Mouse (Mus musculus) neural tube, embryonic 12.5 days (tissue): ENCODE data around the gene Pdcd2. TPM values are rescaled to one million over a fixed set of nuclear protein-coding genes. Genes with fewer than 3 reads are reported as not detected.
"Not testable (repeated sequence)": the region's sequence is repeated elsewhere in the genome, so short reads cannot be mapped to it uniquely, and the experiment has no call there.

Experiments used
- ATAC-seq: fragments of 200-750 bp; cut with Nextera tagmentation; 2 replicates; pipeline ENCODE4 v1.8.0; 2017; ENCODE audit warnings: low read depth, mild to moderate bottlenecking, moderate TSS enrichment, moderate library complexity; ENCODE audit not compliant: low FRiP score
- H3K27ac ChIP-seq: fragments of 300-500 bp; sonication (generic); 2 replicates; pipeline ENCODE4 v1.5.1; 2016
- H3K27me3 ChIP-seq: fragments of 300-500 bp; sonication (generic); replicated peaks from 2 replicates; pipeline ENCODE4 v1.6.1; 2016; ENCODE audit warnings: mild to moderate bottlenecking
- H3K36me3 ChIP-seq: fragments of 300-500 bp; sonication (generic); 2 replicates; pipeline ENCODE4 v1.6.1; 2016; ENCODE audit warnings: mild to moderate bottlenecking
- H3K4me1 ChIP-seq: fragments of 300-500 bp; sonication (generic); 2 replicates; pipeline ENCODE4 v1.6.1; 2016
- H3K4me2 ChIP-seq: fragments of 300-500 bp; sonication (generic); replicated peaks from 2 replicates; pipeline ENCODE4 v1.6.1; 2016; ENCODE audit warnings: mild to moderate bottlenecking
- H3K4me3 ChIP-seq: fragments of 300-500 bp; sonication (generic); 2 replicates; pipeline ENCODE4 v1.5.1; 2016
- H3K9ac ChIP-seq: fragments of 300-500 bp; sonication (generic); 2 replicates; pipeline ENCODE4 v1.6.1; 2016; ENCODE audit warnings: mild to moderate bottlenecking
- H3K9me3 ChIP-seq: fragments of 300-500 bp; sonication (generic); 2 replicates; pipeline ENCODE4 v1.6.1; 2016; ENCODE audit warnings: mild to moderate bottlenecking
- WGBS: fragments of 180-500 bp; shearing (Covaris S2); methylation state at CpG from one replicate; pipeline ENCODE4 v1.1.7; 2016; 5-methylcytosine and 5-hydroxymethylcytosine counted together
- polyA plus RNA-seq: library from polyadenylated mRNA; unstranded; fragments of >200 nt; fragmentation: Nextera tagmentation; extraction: Ambion mirVana; gene quantifications from 2 replicates; pipeline ENCODE4 v1.2.1, GENCODE M21; 2016

The Pdcd2 gene
- polyA plus RNA-seq: 66.3 and 70.3 TPM in 2 replicates

GRCm38 (mm10) chr17:15526986-15527810, at the start of gene Pdcd2:
Gene Pdcd2, minus strand, starts transcription at chr17:15527301.
- WGBS: 2% methylated on average over 55 of the region's 55 CpGs
- Histone ChIP-seq H3K27ac (peak within 1 kb of the TSS; percentile 39; the same call in 1 of the 2 replicates), H3K4me3 (peak within 1 kb of the TSS; percentile 94), H3K4me1 (peaks cover 9% of the 10 kb centered on the region), H3K36me3 (peaks cover 16% of the 10 kb centered on the region), H3K9me3 (no peaks in the 10 kb centered on the region), H3K27me3 (no peaks in the 10 kb centered on the region), H3K9ac (peak within 1 kb of the TSS; percentile 90), H3K4me2 (peak within 1 kb of the TSS; percentile 73)
- peak; percentile 98 for ATAC-seq

- Histone ChIP-seq H3K4me3 (no peak overlapping the region), H3K9ac (no peak overlapping the region), H3K4me2 (no peak overlapping the region), H3K9me3 (no peaks in the 10 kb centered on the region), H3K27me3 (no peaks in the 10 kb centered on the region), H3K4me1 (no peaks in the 10 kb centered on the region), H3K27ac (no peak overlapping the region), H3K36me3 (no peaks in the 10 kb centered on the region)
- no peak for ATAC-seq
- WGBS: 62% methylated on average over 1 of the region's 1 CpGs
Observed at GRCm38 (mm10) chr17:15575056-15575455, 48.0 kb upstream of the Pdcd2 start.

GRCm38 (mm10) chr17:15566908-15567307, 39.8 kb upstream of the Pdcd2 start:
- no peak for ATAC-seq
- Histone ChIP-seq H3K4me1 (peaks cover 6% of the 10 kb centered on the region), H3K36me3 (no peaks in the 10 kb centered on the region), H3K27me3 (no peaks in the 10 kb centered on the region), H3K9ac (no peak overlapping the region), H3K4me2 (no peak overlapping the region), H3K9me3 (no peaks in the 10 kb centered on the region), H3K4me3 (no peak overlapping the region), H3K27ac (no peak overlapping the region)
- WGBS: 70% methylated on average over 5 of the region's 5 CpGs

- Histone ChIP-seq H3K9ac (no peak overlapping the region), H3K4me1 (peaks cover 6% of the 10 kb centered on the region), H3K27ac (no peak overlapping the region), H3K27me3 (no peaks in the 10 kb centered on the region), H3K4me3 (peak overlapping the region; percentile 65; the same call in 1 of the 2 replicates), H3K9me3 (no peaks in the 10 kb centered on the region), H3K4me2 (peak overlapping the region; percentile 68), H3K36me3 (no peaks in the 10 kb centered on the region)
- 48% methylated on average over 12 of the region's 12 CpGs for WGBS
- ATAC-seq: peak; percentile 23; the same call in 1 of the 2 replicates
Observed at GRCm38 (mm10) chr17:15564928-15565300, 37.8 kb upstream of the Pdcd2 start.

GRCm38 (mm10) chr17:15564014-15564927, 37.2 kb upstream of the Pdcd2 start, which contains the start of gene Prdm9:
Gene Prdm9, minus strand, starts transcription at chr17:15564354.
- H3K27ac ChIP-seq: peak within 1 kb of the TSS; percentile 90
- no peaks in the 10 kb centered on the region for H3K27me3 ChIP-seq
- H3K36me3 ChIP-seq: no peaks in the 10 kb centered on the region
- H3K9ac ChIP-seq: peak within 1 kb of the TSS; percentile 69
- peaks cover 6% of the 10 kb centered on the region for H3K4me1 ChIP-seq
- peak within 1 kb of the TSS; percentile 68 for H3K4me2 ChIP-seq
- H3K9me3 ChIP-seq: no peaks in the 10 kb centered on the region
- ATAC-seq: peak; percentile 99
- peak within 1 kb of the TSS; percentile 65 for H3K4me3 ChIP-seq
- WGBS: under 1% methylated on average over 43 of the region's 43 CpGs

GRCm38 (mm10) chr17:15559946-15560345, 32.8 kb upstream of the Pdcd2 start:
- WGBS: 83% methylated on average over 2 of the region's 2 CpGs
- Histone ChIP-seq H3K9me3 (no peaks in the 10 kb centered on the region), H3K36me3 (no peaks in the 10 kb centered on the region), H3K9ac (no peak overlapping the region), H3K27me3 (no peaks in the 10 kb centered on the region), H3K4me2 (no peak overlapping the region), H3K27ac (no peak overlapping the region), H3K4me3 (no peak overlapping the region), H3K4me1 (peaks cover 6% of the 10 kb centered on the region)
- ATAC-seq: no peak

GRCm38 (mm10) chr17:15549713-15550112, 22.6 kb upstream of the Pdcd2 start:
- Histone ChIP-seq H3K4me3 (no peak overlapping the region), H3K36me3 (no peaks in the 10 kb centered on the region), H3K9me3 (no peaks in the 10 kb centered on the region), H3K27me3 (no peaks in the 10 kb centered on the region), H3K4me2 (no peak overlapping the region), H3K27ac (no peak overlapping the region), H3K9ac (no peak overlapping the region), H3K4me1 (no peaks in the 10 kb centered on the region)
- no peak for ATAC-seq
- 60% methylated on average over 1 of the region's 1 CpGs for WGBS

- H3K9me3 ChIP-seq: no peaks in the 10 kb centered on the region
- no peak overlapping the region for H3K27ac ChIP-seq
- WGBS: 75% methylated on average over 4 of the region's 4 CpGs
Observed at GRCm38 (mm10) chr17:15546440-15546839, 19.3 kb upstream of the Pdcd2 start.

GRCm38 (mm10) chr17:15543868-15544267, 16.8 kb upstream of the Pdcd2 start:
- H3K36me3 ChIP-seq, H3K4me3 ChIP-seq, H3K27ac ChIP-seq, H3K4me2 ChIP-seq, H3K4me1 ChIP-seq, ATAC-seq, H3K9me3 ChIP-seq, H3K27me3 ChIP-seq, H3K9ac ChIP-seq: not testable (repeated sequence)
- 66% methylated on average over 4 of the region's 4 CpGs for WGBS

More at GRCm38 (mm10) chr17:15546440-15546839, 19.3 kb upstream of the Pdcd2 start:
- H3K27me3 ChIP-seq: no peaks in the 10 kb centered on the region
- H3K36me3 ChIP-seq: no peaks in the 10 kb centered on the region
- no peak overlapping the region for H3K9ac ChIP-seq
- H3K4me1 ChIP-seq: no peaks in the 10 kb centered on the region
- H3K4me2 ChIP-seq: no peak overlapping the region
- no peak for ATAC-seq
- no peak overlapping the region for H3K4me3 ChIP-seq

GRCm38 (mm10) chr17:15540309-15540708, 13.2 kb upstream of the Pdcd2 start:
- Histone ChIP-seq H3K4me3 (no peak overlapping the region), H3K27me3 (peaks cover 13% of the 10 kb centered on the region), H3K27ac (no peak overlapping the region), H3K9me3 (no peaks in the 10 kb centered on the region), H3K4me1 (no peaks in the 10 kb centered on the region), H3K4me2 (no peak overlapping the region), H3K36me3 (no peaks in the 10 kb centered on the region), H3K9ac (no peak overlapping the region)
- ATAC-seq: no peak
- 71% methylated on average over 4 of the region's 4 CpGs for WGBS

GRCm38 (mm10) chr17:15536457-15536904, 9.4 kb upstream of the Pdcd2 start:
- no peaks in the 10 kb centered on the region for H3K9me3 ChIP-seq
- peak; percentile 72 for ATAC-seq

GRCm38 (mm10) chr17:15535943-15536342, 8.8 kb upstream of the Pdcd2 start:
- H3K4me2 ChIP-seq: peak overlapping the region; percentile 94
- H3K4me3 ChIP-seq: peak overlapping the region; percentile 45; the same call in 1 of the 2 replicates
- no peak overlapping the region for H3K27ac ChIP-seq
- H3K27me3 ChIP-seq: peaks cover 16% of the 10 kb centered on the region
- no peaks in the 10 kb centered on the region for H3K4me1 ChIP-seq
- H3K36me3 ChIP-seq: no peaks in the 10 kb centered on the region
- no peaks in the 10 kb centered on the region for H3K9me3 ChIP-seq
- no peak overlapping the region for H3K9ac ChIP-seq
- WGBS: 18% methylated on average over 8 of the region's 8 CpGs
- ATAC-seq: 0 out of 2 replicates have a peak, but pooled peaks have one; percentile 25

More at GRCm38 (mm10) chr17:15536457-15536904, 9.4 kb upstream of the Pdcd2 start:
- H3K4me3 ChIP-seq: peak overlapping the region; percentile 45
- peak overlapping the region; percentile 94 for H3K4me2 ChIP-seq
- no peaks in the 10 kb centered on the region for H3K36me3 ChIP-seq
- no peak overlapping the region for H3K27ac ChIP-seq
- H3K27me3 ChIP-seq: peaks cover 16% of the 10 kb centered on the region
- H3K4me1 ChIP-seq: no peaks in the 10 kb centered on the region
- WGBS: under 1% methylated on average over 33 of the region's 33 CpGs
- peak overlapping the region; percentile 63 for H3K9ac ChIP-seq
